Mouse (Mus musculus): ENCODE measurements at regions not wholly inside any gene's neighbourhood (a gene's known extent, or its start where the extent isn't known, plus 50 kb on each side); places are given as distances from the start of the nearest gene placed in this dataset.

DNA sequence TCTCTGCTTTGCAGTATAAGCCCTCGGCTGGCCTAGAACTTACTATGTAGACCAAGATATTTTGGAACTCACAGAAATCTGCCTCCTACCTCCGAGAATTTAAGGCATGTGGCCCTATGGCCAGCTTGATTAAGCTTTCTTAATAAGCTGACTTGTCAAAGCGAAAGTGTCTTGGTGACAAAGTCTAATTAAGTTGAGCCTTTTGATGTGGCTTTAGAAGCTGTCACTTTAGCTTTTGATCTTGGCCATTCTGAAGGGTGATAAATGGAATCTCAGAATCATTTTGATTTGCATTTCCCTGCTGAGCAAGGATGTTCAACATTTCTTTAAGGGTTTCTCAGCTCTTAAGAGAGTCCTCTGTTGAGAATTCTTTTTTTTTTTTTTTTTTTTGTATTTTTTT lies 67.6 kb upstream of the Tdrd3 start:
- ATAC-seq = peak; percentile 82

DNA sequence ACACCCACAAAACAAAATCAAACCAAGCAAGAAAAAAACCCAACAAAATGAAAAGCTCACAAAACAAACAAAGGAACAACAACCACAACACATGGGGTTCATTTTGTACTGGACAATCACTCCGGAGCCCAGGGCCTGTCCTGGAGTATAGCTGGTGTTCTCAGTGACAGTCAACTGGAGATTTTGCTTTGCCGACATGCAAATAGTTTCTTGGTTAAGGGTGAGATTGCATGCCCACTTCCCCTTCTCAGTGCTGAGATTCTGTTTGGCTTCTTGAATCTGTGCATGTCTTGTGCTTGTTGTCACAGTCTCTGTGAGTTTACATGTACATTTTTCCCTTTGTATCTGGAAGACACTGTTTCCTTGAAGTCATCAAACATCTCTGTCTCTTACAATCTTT lies 50.6 kb upstream of the Tdrd3 start:
- no peak for ATAC-seq

Data from inflammation-experienced regulatory T-cells, adult 6 months (primary cell).